Mouse (Mus musculus) hindbrain, embryonic 15.5 days (tissue): ENCODE measurements around the gene Smagp. TPM values are rescaled to one million over a fixed set of nuclear protein-coding genes. Genes with fewer than 3 reads are reported as not detected.

Experiments used
- ATAC-seq: fragments of 200-750 bp; cut with Nextera tagmentation; 2 replicates; pipeline ENCODE4 v1.8.0; 2017; ENCODE audit warnings: low read depth, moderate number of reproducible peaks, moderate TSS enrichment; ENCODE audit not compliant: low FRiP score
- H3K27ac ChIP-seq: fragments of 300-500 bp; sonication (generic); replicated peaks from 2 replicates; pipeline ENCODE4 v1.5.1; 2015; ENCODE audit warnings: mild to moderate bottlenecking, inconsistent platforms
- H3K27me3 ChIP-seq: fragments of 300-500 bp; sonication (generic); 2 replicates; pipeline ENCODE4 v1.6.1; 2015; ENCODE audit warnings: control low read depth, inconsistent platforms
- H3K36me3 ChIP-seq: fragments of 300-500 bp; sonication (generic); 2 replicates; pipeline ENCODE4 v1.6.1; 2015; ENCODE audit warnings: control low read depth, inconsistent platforms
- H3K4me1 ChIP-seq: fragments of 300-500 bp; sonication (generic); replicated peaks from 2 replicates; pipeline ENCODE4 v1.6.1; 2015; ENCODE audit warnings: control low read depth, inconsistent platforms
- H3K4me2 ChIP-seq: fragments of 300-500 bp; sonication (generic); 2 replicates; pipeline ENCODE4 v1.6.1; 2015; ENCODE audit warnings: moderate library complexity, mild to moderate bottlenecking, inconsistent platforms
- H3K4me3 ChIP-seq: fragments of 300-500 bp; sonication (generic); 2 replicates; pipeline ENCODE4 v1.5.1; 2015; ENCODE audit warnings: mild to moderate bottlenecking, inconsistent platforms
- H3K9ac ChIP-seq: fragments of 300-500 bp; sonication (generic); 2 replicates; pipeline ENCODE4 v1.6.1; 2015; ENCODE audit warnings: inconsistent platforms
- H3K9me3 ChIP-seq: fragments of 300-500 bp; sonication (generic); 2 replicates; pipeline ENCODE4 v1.6.1; 2016; ENCODE audit warnings: control low read depth, inconsistent platforms
- WGBS: fragments of 180-500 bp; shearing (Covaris S2); methylation state at CpG from one replicate; pipeline ENCODE4 v1.1.7; 2015; 5-methylcytosine and 5-hydroxymethylcytosine counted together
- polyA plus RNA-seq: library from polyadenylated mRNA; unstranded; fragments of >200 nt; fragmentation: Nextera tagmentation; extraction: Ambion mirVana; gene quantifications from 2 replicates; pipeline ENCODE4 v1.2.1, GENCODE M21; 2015

The Smagp gene
- polyA plus RNA-seq, 1 experiment from 2014 or later, result 4.0 TPM

GRCm38 (mm10) chr15:100660306-100660705 lies 23.6 kb upstream of the Smagp start:
- ATAC-seq, result no peak
- H3K27ac ChIP-seq, result no peak overlapping the region
- no peaks in the 10 kb centered on the region for H3K36me3 ChIP-seq
- no peaks in the 10 kb centered on the region for H3K9me3 ChIP-seq
- 84% methylated on average over 9 of the region's 9 CpGs for WGBS
- no peaks in the 10 kb centered on the region for H3K27me3 ChIP-seq
- H3K4me1 ChIP-seq, result no peaks in the 10 kb centered on the region
- H3K9ac ChIP-seq, result no peak overlapping the region
- H3K4me3 ChIP-seq, result no peak overlapping the region
- no peak overlapping the region for H3K4me2 ChIP-seq

- Histone ChIP-seq H3K9ac (no peak overlapping the region), H3K4me1 (no peaks in the 10 kb centered on the region), H3K36me3 (no peaks in the 10 kb centered on the region), H3K9me3 (no peaks in the 10 kb centered on the region), H3K27me3 (no peaks in the 10 kb centered on the region), H3K27ac (no peak overlapping the region), H3K4me2 (no peak overlapping the region), H3K4me3 (no peak overlapping the region)
- 89% methylated on average over 5 of the region's 5 CpGs for WGBS
- ATAC-seq, result no peak
These were observed 18.5 kb upstream of the Smagp start for GRCm38 (mm10) chr15:100655201-100655600.

- Histone ChIP-seq H3K27ac (no peak overlapping the region), H3K4me3 (no peak overlapping the region), H3K9ac (no peak overlapping the region), H3K27me3 (no peaks in the 10 kb centered on the region), H3K9me3 (no peaks in the 10 kb centered on the region), H3K4me1 (no peaks in the 10 kb centered on the region), H3K36me3 (no peaks in the 10 kb centered on the region), H3K4me2 (no peak overlapping the region)
- WGBS, result 96% methylated on average over 1 of the region's 1 CpGs
- no peak for ATAC-seq
These were observed 17.5 kb upstream of the Smagp start for GRCm38 (mm10) chr15:100654271-100654670.

- no peak overlapping the region for H3K27ac ChIP-seq
These were observed 14.9 kb upstream of the Smagp start for GRCm38 (mm10) chr15:100651610-100652009.

GRCm38 (mm10) chr15:100650111-100650510 lies 13.4 kb upstream of the Smagp start:
- H3K9ac ChIP-seq, result no peak overlapping the region
- H3K4me3 ChIP-seq, result no peak overlapping the region
- H3K27me3 ChIP-seq, result no peaks in the 10 kb centered on the region
- no peaks in the 10 kb centered on the region for H3K36me3 ChIP-seq
- H3K4me2 ChIP-seq, result no peak overlapping the region
- no peak for ATAC-seq
- no peaks in the 10 kb centered on the region for H3K9me3 ChIP-seq
- 85% methylated on average over 10 of the region's 10 CpGs for WGBS
- H3K4me1 ChIP-seq, result no peaks in the 10 kb centered on the region
- no peak overlapping the region for H3K27ac ChIP-seq

More at GRCm38 (mm10) chr15:100651610-100652009, 14.9 kb upstream of the Smagp start:
- Histone ChIP-seq H3K27me3 (no peaks in the 10 kb centered on the region), H3K9me3 (no peaks in the 10 kb centered on the region), H3K36me3 (no peaks in the 10 kb centered on the region), H3K9ac (no peak overlapping the region), H3K4me1 (no peaks in the 10 kb centered on the region), H3K4me2 (no peak overlapping the region), H3K4me3 (no peak overlapping the region)
- WGBS, result 89% methylated on average over 9 of the region's 9 CpGs
- no peak for ATAC-seq

- Histone ChIP-seq H3K27me3 (no peaks in the 10 kb centered on the region), H3K4me2 (no peak overlapping the region), H3K9me3 (no peaks in the 10 kb centered on the region), H3K27ac (no peak overlapping the region), H3K36me3 (no peaks in the 10 kb centered on the region), H3K4me1 (no peaks in the 10 kb centered on the region), H3K9ac (no peak overlapping the region), H3K4me3 (no peak overlapping the region)
- WGBS, result 87% methylated on average over 6 of the region's 6 CpGs
- ATAC-seq, result no peak
These were observed 9.4 kb upstream of the Smagp start for GRCm38 (mm10) chr15:100646161-100646560.

- Histone ChIP-seq H3K9me3 (no peaks in the 10 kb centered on the region), H3K27me3 (peaks cover 16% of the 10 kb centered on the region), H3K4me2 (no peak overlapping the region), H3K9ac (no peak overlapping the region), H3K27ac (no peak overlapping the region), H3K36me3 (no peaks in the 10 kb centered on the region), H3K4me3 (no peak overlapping the region), H3K4me1 (no peaks in the 10 kb centered on the region)
- ATAC-seq, result no peak
- 91% methylated on average over 7 of the region's 7 CpGs for WGBS
These were observed 5.7 kb upstream of the Smagp start for GRCm38 (mm10) chr15:100642451-100642850.

GRCm38 (mm10) chr15:100641226-100641810 lies 4.6 kb upstream of the Smagp start:
- no peak overlapping the region for H3K27ac ChIP-seq
- 71% methylated on average over 15 of the region's 16 CpGs for WGBS
- ATAC-seq, result no peak
- no peaks in the 10 kb centered on the region for H3K36me3 ChIP-seq
- no peak overlapping the region for H3K4me2 ChIP-seq
- H3K27me3 ChIP-seq, result peaks cover 27% of the 10 kb centered on the region
- H3K9me3 ChIP-seq, result no peaks in the 10 kb centered on the region
- H3K4me1 ChIP-seq, result peaks cover 11% of the 10 kb centered on the region
- no peak overlapping the region for H3K4me3 ChIP-seq
- H3K9ac ChIP-seq, result no peak overlapping the region

- Histone ChIP-seq H3K27me3 (peaks cover 38% of the 10 kb centered on the region), H3K4me2 (no peak overlapping the region), H3K36me3 (no peaks in the 10 kb centered on the region), H3K4me1 (peaks cover 14% of the 10 kb centered on the region), H3K27ac (no peak overlapping the region), H3K9me3 (no peaks in the 10 kb centered on the region), H3K4me3 (no peak overlapping the region), H3K9ac (no peak overlapping the region)
- no peak for ATAC-seq
- WGBS, result 76% methylated on average over 16 of the region's 16 CpGs
These were observed 3.4 kb upstream of the Smagp start for GRCm38 (mm10) chr15:100639972-100640750.

GRCm38 (mm10) chr15:100637661-100638060 lies 921 bp upstream of the Smagp start:
- Histone ChIP-seq H3K4me3 (no peak overlapping the region), H3K27me3 (peaks cover 53% of the 10 kb centered on the region), H3K36me3 (no peaks in the 10 kb centered on the region), H3K9me3 (no peaks in the 10 kb centered on the region), H3K4me1 (peaks cover 14% of the 10 kb centered on the region), H3K4me2 (peak overlapping the region; percentile 72; the same call in 1 of the 2 replicates), H3K27ac (no peak overlapping the region), H3K9ac (no peak overlapping the region)
- 17% methylated on average over 6 of the region's 6 CpGs for WGBS
- no peak for ATAC-seq

- H3K27ac ChIP-seq, result no peak overlapping the region
- whole genome bisulfite sequencing, result 3% methylated on average over 35 of the region's 38 CpGs
- ATAC-seq, result no peak
These were observed 692 bp downstream of the Smagp start for GRCm38 (mm10) chr15:100635851-100636645.

GRCm38 (mm10) chr15:100635239-100635638 lies 1.5 kb downstream of the Smagp start:
- Histone ChIP-seq H3K27me3 (peaks cover 53% of the 10 kb centered on the region), H3K4me3 (no peak overlapping the region)
- ATAC-seq, result no peak

More at GRCm38 (mm10) chr15:100635851-100636645, 692 bp downstream of the Smagp start:
- Histone ChIP-seq H3K4me2 (peak overlapping the region; percentile 72), H3K4me1 (peaks cover 14% of the 10 kb centered on the region), H3K9me3 (no peaks in the 10 kb centered on the region), H3K4me3 (peak overlapping the region; percentile 42), H3K9ac (no peak overlapping the region), H3K36me3 (no peaks in the 10 kb centered on the region), H3K27me3 (peaks cover 53% of the 10 kb centered on the region)

More at GRCm38 (mm10) chr15:100635239-100635638, 1.5 kb downstream of the Smagp start:
- WGBS, result 11% methylated on average over 9 of the region's 9 CpGs
- H3K4me1 ChIP-seq, result peaks cover 14% of the 10 kb centered on the region
- H3K9me3 ChIP-seq, result no peaks in the 10 kb centered on the region
- H3K36me3 ChIP-seq, result no peaks in the 10 kb centered on the region
- no peak overlapping the region for H3K27ac ChIP-seq
- H3K4me2 ChIP-seq, result no peak overlapping the region
- no peak overlapping the region for H3K9ac ChIP-seq
